Mouse (Mus musculus) stomach, embryonic 16.5 days (tissue): ENCODE data around the gene Cntnap2. TPM values are rescaled to one million over a fixed set of nuclear protein-coding genes. Genes with fewer than 3 reads are reported as not detected.

Source experiments
- ATAC-seq: fragments of 200-750 bp; cut with Nextera tagmentation; 2 replicates; pipeline ENCODE4 v1.8.0; 2017; ENCODE audit warnings: moderate number of reproducible peaks, moderate TSS enrichment; ENCODE audit not compliant: insufficient read depth, low FRiP score
- H3K27ac ChIP-seq: fragments of 300-500 bp; sonication (generic); 2 replicates; pipeline ENCODE4 v1.5.1; 2014; ENCODE audit warnings: low read length
- H3K27me3 ChIP-seq: fragments of 300-500 bp; sonication (generic); 2 replicates; pipeline ENCODE4 v1.6.1; 2014; ENCODE audit warnings: low read length, control low read depth, mixed read lengths; ENCODE audit not compliant: control insufficient read depth, insufficient read depth
- H3K36me3 ChIP-seq: fragments of 300-500 bp; sonication (generic); 2 replicates; pipeline ENCODE4 v1.6.1; 2014; ENCODE audit warnings: low read length; ENCODE audit not compliant: control insufficient read depth, insufficient read depth
- H3K4me1 ChIP-seq: fragments of 300-500 bp; sonication (generic); 2 replicates; pipeline ENCODE4 v1.6.1; 2014; ENCODE audit warnings: low read length, control low read depth, mixed read lengths; ENCODE audit not compliant: control insufficient read depth, insufficient read depth
- H3K4me2 ChIP-seq: fragments of 300-500 bp; sonication (generic); 2 replicates; pipeline ENCODE4 v1.6.1; 2014; ENCODE audit warnings: low read depth, low read length, mixed read lengths
- H3K4me3 ChIP-seq: fragments of 300-500 bp; sonication (generic); replicated peaks from 2 replicates; pipeline ENCODE4 v1.5.1; 2014; ENCODE audit warnings: mild to moderate bottlenecking, low read length
- H3K9ac ChIP-seq: fragments of 300-500 bp; sonication (generic); 2 replicates; pipeline ENCODE4 v1.6.1; 2014; ENCODE audit warnings: low read length
- H3K9me3 ChIP-seq: fragments of 300-500 bp; sonication (generic); replicated peaks from 2 replicates; pipeline ENCODE4 v1.6.1; 2016; ENCODE audit warnings: low read length, control low read depth; ENCODE audit not compliant: control insufficient read depth
- WGBS: fragments of 180-500 bp; shearing (Covaris S2); extraction: QIAGEN DNeasy Blood & Tissue Kit; methylation state at CpG from one replicate; pipeline ENCODE4 v1.1.7; 2014; 5-methylcytosine and 5-hydroxymethylcytosine counted together
- polyA plus RNA-seq: library from polyadenylated mRNA; unstranded; fragments of >200 nt; fragmentation: Nextera tagmentation; extraction: Ambion mirVana; gene quantifications from 2 replicates; pipeline ENCODE4 v1.2.1, GENCODE M21; 2015

The Cntnap2 gene
- polyA plus RNA-seq, 1 experiment from 2014 or later = 2.1 TPM

- Histone ChIP-seq H3K27ac (no peak overlapping the region), H3K4me1 (no peaks in the 10 kb centered on the region), H3K4me3 (no peak overlapping the region), H3K9me3 (no peaks in the 10 kb centered on the region), H3K4me2 (no peak overlapping the region), H3K36me3 (no peaks in the 10 kb centered on the region), H3K9ac (no peak overlapping the region), H3K27me3 (no peaks in the 10 kb centered on the region)
- 61% methylated on average over 4 of the region's 4 CpGs for WGBS
- no peak for ATAC-seq
Observed at GRCm38 (mm10) chr6:47340813-47341502, 2281.8 kb downstream of the Cntnap2 start.

- Histone ChIP-seq H3K4me2 (no peak overlapping the region), H3K9ac (no peak overlapping the region), H3K27ac (no peak overlapping the region), H3K9me3 (no peaks in the 10 kb centered on the region), H3K27me3 (no peaks in the 10 kb centered on the region), H3K4me1 (no peaks in the 10 kb centered on the region), H3K36me3 (no peaks in the 10 kb centered on the region), H3K4me3 (no peak overlapping the region)
- 63% methylated on average over 6 of the region's 6 CpGs for WGBS
- no peak for ATAC-seq
Observed at GRCm38 (mm10) chr6:47341503-47341884, 2282.3 kb downstream of the Cntnap2 start.

- 73% methylated on average over 1 of the region's 1 CpGs for WGBS
- no peaks in the 10 kb centered on the region for H3K4me1 ChIP-seq
- H3K9ac ChIP-seq = no peak overlapping the region
- H3K4me2 ChIP-seq = no peak overlapping the region
- no peak for ATAC-seq
- no peak overlapping the region for H3K4me3 ChIP-seq
- no peaks in the 10 kb centered on the region for H3K27me3 ChIP-seq
- H3K27ac ChIP-seq = no peak overlapping the region
- H3K36me3 ChIP-seq = no peaks in the 10 kb centered on the region
- no peaks in the 10 kb centered on the region for H3K9me3 ChIP-seq
Observed at GRCm38 (mm10) chr6:47343245-47343644, 2284.1 kb downstream of the Cntnap2 start.

GRCm38 (mm10) chr6:47344696-47345095 is 2285.5 kb downstream of the Cntnap2 start:
- H3K4me1 ChIP-seq = no peaks in the 10 kb centered on the region
- no peak overlapping the region for H3K4me3 ChIP-seq
- WGBS = 81% methylated on average over 3 of the region's 3 CpGs
- no peak overlapping the region for H3K4me2 ChIP-seq
- no peak overlapping the region for H3K9ac ChIP-seq
- H3K27ac ChIP-seq = no peak overlapping the region
- no peak for ATAC-seq
- H3K9me3 ChIP-seq = no peaks in the 10 kb centered on the region
- H3K36me3 ChIP-seq = no peaks in the 10 kb centered on the region
- H3K27me3 ChIP-seq = no peaks in the 10 kb centered on the region

GRCm38 (mm10) chr6:47350100-47350690 is 2291.0 kb downstream of the Cntnap2 start:
- H3K9ac ChIP-seq = no peak overlapping the region
- H3K27me3 ChIP-seq = no peaks in the 10 kb centered on the region
- H3K9me3 ChIP-seq = no peaks in the 10 kb centered on the region
- no peak for ATAC-seq
- H3K36me3 ChIP-seq = no peaks in the 10 kb centered on the region
- H3K4me2 ChIP-seq = no peak overlapping the region
- no peaks in the 10 kb centered on the region for H3K4me1 ChIP-seq
- no peak overlapping the region for H3K4me3 ChIP-seq
- 85% methylated on average over 8 of the region's 8 CpGs for WGBS
- no peak overlapping the region for H3K27ac ChIP-seq
